Comparison of ENCODE assay signal across 14 mouse cellular contexts in genomic region chr7:73262526-73262925, GRCm38 (mm10).
"Had no signal": no experiment of that assay in that cellular context is flagged by ENCODE, and none has a peak within 500 bp of the region (broad histone marks: within the 10 kb centered on the region; RNA-seq: fewer than 3 reads in every experiment).

No protein-coding gene starts in this region.

- H3K36me3 ChIP-seq: liver, embryonic 13.5 days; midbrain, embryonic 12.5 days; neural tube, embryonic 12.5 days; neural tube, embryonic 15.5 days had no signal

- H3K4me2 ChIP-seq: liver, embryonic 13.5 days; midbrain, embryonic 12.5 days; neural tube, embryonic 12.5 days; neural tube, embryonic 15.5 days had no signal

- DNase-seq: kidney, adult 18-20 months; kidney, adult 9 months; kidney, postnatal 14 days; kidney, postnatal 4 days; liver, embryonic 13.5 days; lung, adult 2 months; thymus, adult 2 months; thymus, postnatal 14 days; thymus, postnatal 4 days had no signal

- H3K4me1 ChIP-seq: liver, embryonic 13.5 days; neural tube, embryonic 12.5 days had no signal

- H3K4me3 ChIP-seq: left cerebral cortex, adult 2 months; liver, embryonic 13.5 days; midbrain, embryonic 12.5 days; neural tube, embryonic 12.5 days; neural tube, embryonic 15.5 days had no signal

- H3K27me3 ChIP-seq: liver, embryonic 13.5 days; midbrain, embryonic 12.5 days; neural tube, embryonic 12.5 days; neural tube, embryonic 15.5 days had no signal

- H3K9me3 ChIP-seq: liver, embryonic 13.5 days; midbrain, embryonic 12.5 days; neural tube, embryonic 12.5 days; neural tube, embryonic 15.5 days had no signal

- H3K27ac ChIP-seq: left cerebral cortex, adult 2 months; liver, embryonic 13.5 days; neural tube, embryonic 12.5 days; neural tube, embryonic 15.5 days; stomach, postnatal 0 days had no signal

- H3K9ac ChIP-seq: liver, embryonic 13.5 days; midbrain, embryonic 12.5 days; neural tube, embryonic 12.5 days; neural tube, embryonic 15.5 days had no signal
